Mouse (Mus musculus) A20 (cell line): ENCODE data around the gene Ndufs7.

Experiments
- DNase-seq: peaks from one replicate; pipeline ENCODE4 v3.0.0-alpha.2; 2011; ENCODE audit warnings: low read depth, low spot score

The Ndufs7 gene

GRCm38 (mm10) chr10:80262169-80262568, 13.2 kb downstream of the Ndufs7 start:
- DNase-seq: peak; percentile 37

GRCm38 (mm10) chr10:80262776-80263365, 13.9 kb downstream of the Ndufs7 start:
- DNase-seq: no peak

GRCm38 (mm10) chr10:80264341-80265148, 15.6 kb downstream of the Ndufs7 start:
- DNase-seq: peak; percentile 99

GRCm38 (mm10) chr10:80265149-80265486, 16.2 kb downstream of the Ndufs7 start:
- no peak for DNase-seq

GRCm38 (mm10) chr10:80270099-80270498, 21.2 kb downstream of the Ndufs7 start:
- DNase-seq: no peak

- DNase-seq: no peak
Measured at GRCm38 (mm10) chr10:80270734-80271181, 21.8 kb downstream of the Ndufs7 start.

GRCm38 (mm10) chr10:80271186-80271843, 22.4 kb downstream of the Ndufs7 start:
- DNase-seq: no peak

- DNase-seq: no peak
Measured at GRCm38 (mm10) chr10:80271870-80272585, 23.1 kb downstream of the Ndufs7 start.

GRCm38 (mm10) chr10:80273847-80274246, 24.9 kb downstream of the Ndufs7 start:
- DNase-seq: no peak

GRCm38 (mm10) chr10:80276238-80276637, 27.3 kb downstream of the Ndufs7 start:
- DNase-seq: no peak

GRCm38 (mm10) chr10:80278390-80278789, 29.5 kb downstream of the Ndufs7 start:
- DNase-seq: no peak

- no peak for DNase-seq
Measured at GRCm38 (mm10) chr10:80279273-80279672, 30.4 kb downstream of the Ndufs7 start.

- no peak for DNase-seq
Measured at GRCm38 (mm10) chr10:80281304-80281703, 32.4 kb downstream of the Ndufs7 start.

GRCm38 (mm10) chr10:80281921-80282371, 33.0 kb downstream of the Ndufs7 start:
- no peak for DNase-seq

GRCm38 (mm10) chr10:80282481-80283441, 33.8 kb downstream of the Ndufs7 start:
- DNase-seq: no peak

- DNase-seq: no peak
Measured at GRCm38 (mm10) chr10:80285222-80286070, 36.5 kb downstream of the Ndufs7 start.

- DNase-seq: no peak
Measured at GRCm38 (mm10) chr10:80288097-80288496, 39.2 kb downstream of the Ndufs7 start.

- no peak for DNase-seq
Measured at GRCm38 (mm10) chr10:80288657-80289056, 39.7 kb downstream of the Ndufs7 start.

- DNase-seq: peak; percentile 97
Measured at GRCm38 (mm10) chr10:80292251-80293146, 43.6 kb downstream of the Ndufs7 start, which contains the start of gene Rps15. Gene Rps15, plus strand, starts transcription at chr10:80292453.
